Mouse (Mus musculus): ENCODE measurements around the gene Crybb1. TPM values are rescaled to one million over a fixed set of nuclear protein-coding genes. Genes with fewer than 3 reads are reported as not detected.

The Crybb1 gene
- total and polyA plus RNA-seq, 2 experiments = not detected

- 35% methylated on average over 5 of the region's 6 CpGs for WGBS
- H3K4me3 ChIP-seq (ENCODE audit: insufficient read depth, low read depth, low read length) = no peak overlapping the region
- TF ChIP-seq POLR2A (IDR thresholded peaks at IDR 0.05; ENCODE audit: extremely low read depth, insufficient read depth, low read length) (no peak), CTCF (IDR thresholded peaks at IDR 0.05; ENCODE audit: low read depth, low read length) (no peak)
- no peaks in the 10 kb centered on the region for H3K36me3 ChIP-seq (ENCODE audit: control insufficient read depth, insufficient read depth, low read length)
- H3K27me3 ChIP-seq (ENCODE audit: control insufficient read depth, insufficient read depth, low read length) = no peaks in the 10 kb centered on the region
- H3K9ac ChIP-seq (ENCODE audit: low read depth, low read length) = no peak overlapping the region
- no peak for DNase-seq (ENCODE audit: extremely low read depth, low read depth, low spot score)
- H3K4me1 ChIP-seq (ENCODE audit: control insufficient read depth, insufficient read depth, low read length) = peaks cover 87% of the 10 kb centered on the region
- peak overlapping the region; percentile 18; the same call in 1 of the 2 replicates for H3K27ac ChIP-seq (replicated peaks; ENCODE audit: insufficient read depth, low read depth, low read length)
- peaks cover 54% of the 10 kb centered on the region for H3K79me2 ChIP-seq (ENCODE audit: control insufficient read depth, insufficient read depth, low read length)
Observed at GRCm38 (mm10) chr5:112296404-112297181, 41.0 kb downstream of the Crybb1 start.

DNA sequence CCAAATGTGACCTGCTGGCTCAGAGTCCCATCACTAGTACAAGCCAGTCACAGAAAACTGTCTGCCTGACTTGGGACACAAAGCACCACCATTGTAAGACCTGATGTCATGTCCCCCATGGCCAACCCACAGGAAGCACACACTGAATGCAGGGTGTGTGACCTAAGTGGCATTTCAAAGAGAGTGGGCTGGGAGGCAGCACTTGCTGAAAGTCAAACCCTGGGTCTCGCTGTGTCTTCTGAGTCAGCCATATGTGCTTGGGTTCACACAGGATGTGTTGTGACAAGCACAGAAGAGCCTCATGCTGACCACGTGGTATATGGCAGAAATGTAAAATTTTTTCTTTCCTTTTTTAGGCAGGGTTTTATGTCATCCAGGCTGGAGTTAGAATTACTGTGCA lies 41.6 kb downstream of the Crybb1 start:
- no peak for TF ChIP-seq POLR2A (IDR thresholded peaks at IDR 0.05; ENCODE audit: extremely low read depth, insufficient read depth, low read length)
- no peak for TF ChIP-seq CTCF (IDR thresholded peaks at IDR 0.05; ENCODE audit: low read depth, low read length)
- H3K36me3 ChIP-seq (ENCODE audit: control insufficient read depth, insufficient read depth, low read length) = no peaks in the 10 kb centered on the region
- H3K4me1 ChIP-seq (ENCODE audit: control insufficient read depth, insufficient read depth, low read length) = peaks cover 85% of the 10 kb centered on the region
- no peak overlapping the region for H3K9ac ChIP-seq (ENCODE audit: low read depth, low read length)
- no peak overlapping the region for H3K4me3 ChIP-seq (ENCODE audit: insufficient read depth, low read depth, low read length)
- no peaks in the 10 kb centered on the region for H3K27me3 ChIP-seq (ENCODE audit: control insufficient read depth, insufficient read depth, low read length)
- peaks cover 48% of the 10 kb centered on the region for H3K79me2 ChIP-seq (ENCODE audit: control insufficient read depth, insufficient read depth, low read length)
- H3K27ac ChIP-seq (replicated peaks; ENCODE audit: insufficient read depth, low read depth, low read length) = peak overlapping the region; percentile 70
- WGBS = 72% methylated on average over 2 of the region's 2 CpGs
- DNase-seq (ENCODE audit: extremely low read depth, low read depth, low spot score) = no peak

- Histone ChIP-seq H3K9ac (ENCODE audit: low read depth, low read length) (no peak overlapping the region), H3K27ac (replicated peaks; ENCODE audit: insufficient read depth, low read depth, low read length) (peak overlapping the region; percentile 70), H3K36me3 (ENCODE audit: control insufficient read depth, insufficient read depth, low read length) (no peaks in the 10 kb centered on the region), H3K27me3 (ENCODE audit: control insufficient read depth, insufficient read depth, low read length) (no peaks in the 10 kb centered on the region), H3K4me1 (ENCODE audit: control insufficient read depth, insufficient read depth, low read length) (peaks cover 80% of the 10 kb centered on the region), H3K79me2 (ENCODE audit: control insufficient read depth, insufficient read depth, low read length) (peaks cover 45% of the 10 kb centered on the region), H3K4me3 (ENCODE audit: insufficient read depth, low read depth, low read length) (no peak overlapping the region)
- 60% methylated on average over 12 of the region's 12 CpGs for WGBS
- peak; percentile 79 for DNase-seq (ENCODE audit: extremely low read depth, low read depth, low spot score)
- TF ChIP-seq POLR2A (IDR thresholded peaks at IDR 0.05; ENCODE audit: extremely low read depth, insufficient read depth, low read length) (no peak), CTCF (IDR thresholded peaks at IDR 0.05; ENCODE audit: low read depth, low read length) (no peak)
Observed at GRCm38 (mm10) chr5:112298226-112298988, 42.8 kb downstream of the Crybb1 start.

- Histone ChIP-seq H3K36me3 (ENCODE audit: control insufficient read depth, insufficient read depth, low read length) (no peaks in the 10 kb centered on the region), H3K4me3 (ENCODE audit: insufficient read depth, low read depth, low read length) (no peak overlapping the region), H3K79me2 (ENCODE audit: control insufficient read depth, insufficient read depth, low read length) (peaks cover 39% of the 10 kb centered on the region), H3K27ac (replicated peaks; ENCODE audit: insufficient read depth, low read depth, low read length) (peak overlapping the region; percentile 57), H3K27me3 (ENCODE audit: control insufficient read depth, insufficient read depth, low read length) (no peaks in the 10 kb centered on the region), H3K9ac (ENCODE audit: low read depth, low read length) (no peak overlapping the region), H3K4me1 (ENCODE audit: control insufficient read depth, insufficient read depth, low read length) (peaks cover 71% of the 10 kb centered on the region)
- DNase-seq (ENCODE audit: extremely low read depth, low read depth, low spot score) = peak; percentile 41
- 27% methylated on average over 4 of the region's 4 CpGs for WGBS
- TF ChIP-seq POLR2A (IDR thresholded peaks at IDR 0.05; ENCODE audit: extremely low read depth, insufficient read depth, low read length) (no peak), CTCF (IDR thresholded peaks at IDR 0.05; ENCODE audit: low read depth, low read length) (no peak)
Observed at GRCm38 (mm10) chr5:112299399-112299798, 43.8 kb downstream of the Crybb1 start.

GRCm38 (mm10) chr5:112300112-112300511 lies 44.5 kb downstream of the Crybb1 start:
- TF ChIP-seq POLR2A (IDR thresholded peaks at IDR 0.05; ENCODE audit: extremely low read depth, insufficient read depth, low read length) (no peak), CTCF (IDR thresholded peaks at IDR 0.05; ENCODE audit: low read depth, low read length) (no peak)
- Histone ChIP-seq H3K27ac (replicated peaks; ENCODE audit: insufficient read depth, low read depth, low read length) (no peak overlapping the region), H3K9ac (ENCODE audit: low read depth, low read length) (no peak overlapping the region), H3K4me1 (ENCODE audit: control insufficient read depth, insufficient read depth, low read length) (peaks cover 64% of the 10 kb centered on the region), H3K27me3 (ENCODE audit: control insufficient read depth, insufficient read depth, low read length) (no peaks in the 10 kb centered on the region), H3K4me3 (ENCODE audit: insufficient read depth, low read depth, low read length) (no peak overlapping the region), H3K79me2 (ENCODE audit: control insufficient read depth, insufficient read depth, low read length) (peaks cover 36% of the 10 kb centered on the region), H3K36me3 (ENCODE audit: control insufficient read depth, insufficient read depth, low read length) (no peaks in the 10 kb centered on the region)
- WGBS = 72% methylated on average over 2 of the region's 2 CpGs
- no peak for DNase-seq (ENCODE audit: extremely low read depth, low read depth, low spot score)
